Mouse (Mus musculus) heart, embryonic 11.5 days (tissue): ENCODE measurements at regions not wholly inside any gene's neighbourhood (a gene's known extent, or its start where the extent isn't known, plus 50 kb on each side); places are given as distances from the start of the nearest gene placed in this dataset.

ENCODE experiments used
- ATAC-seq: fragments of 200-750 bp; cut with Nextera tagmentation; replicated peaks from 2 replicates; pipeline ENCODE4 v1.8.0; 2017; ENCODE audit warnings: moderate library complexity; ENCODE audit not compliant: insufficient number of reproducible peaks, low FRiP score, low TSS enrichment
- H3K27ac ChIP-seq: fragments of 300-500 bp; sonication (generic); 2 replicates; pipeline ENCODE4 v1.5.1; 2014; ENCODE audit warnings: mild to moderate bottlenecking, low read depth, low read length
- H3K27me3 ChIP-seq: fragments of 300-500 bp; sonication (generic); 2 replicates; pipeline ENCODE4 v1.6.1; 2014; ENCODE audit warnings: mild to moderate bottlenecking, low read length, mixed read lengths; ENCODE audit not compliant: control insufficient read depth, insufficient read depth
- H3K36me3 ChIP-seq: fragments of 300-500 bp; sonication (generic); 2 replicates; pipeline ENCODE4 v1.6.1; 2014; ENCODE audit warnings: mild to moderate bottlenecking, low read length, moderate library complexity, mixed read lengths; ENCODE audit not compliant: control insufficient read depth, insufficient read depth
- H3K4me1 ChIP-seq: fragments of 300-500 bp; sonication (generic); 2 replicates; pipeline ENCODE4 v1.6.1; 2014; ENCODE audit warnings: low read length; ENCODE audit not compliant: control insufficient read depth, insufficient read depth
- H3K4me2 ChIP-seq: fragments of 300-500 bp; sonication (generic); 2 replicates; pipeline ENCODE4 v1.6.1; 2014; ENCODE audit warnings: mild to moderate bottlenecking, moderate library complexity
- H3K4me3 ChIP-seq: fragments of 300-500 bp; sonication (generic); 2 replicates; pipeline ENCODE4 v1.5.1; 2014; ENCODE audit warnings: low read depth, low read length
- H3K9ac ChIP-seq: fragments of 300-500 bp; sonication (generic); 2 replicates; pipeline ENCODE4 v1.6.1; 2014; ENCODE audit warnings: mild to moderate bottlenecking, low read depth, low read length, moderate library complexity
- H3K9me3 ChIP-seq: fragments of 300-500 bp; sonication (generic); replicated peaks from 2 replicates; pipeline ENCODE4 v1.6.1; 2016; ENCODE audit warnings: low read length; ENCODE audit not compliant: control insufficient read depth
- WGBS: fragments of 180-500 bp; shearing (Covaris S2); extraction: QIAGEN DNeasy Blood & Tissue Kit; methylation state at CpG from one replicate; pipeline ENCODE4 v1.1.7; 2014; ENCODE audit not compliant: insufficient replicate concordance; 5-methylcytosine and 5-hydroxymethylcytosine counted together

- Histone ChIP-seq H3K4me3 (no peak overlapping the region), H3K36me3 (no peaks in the 10 kb centered on the region), H3K4me1 (no peaks in the 10 kb centered on the region), H3K4me2 (no peak overlapping the region), H3K27me3 (no peaks in the 10 kb centered on the region), H3K9ac (no peak overlapping the region), H3K9me3 (no peaks in the 10 kb centered on the region), H3K27ac (no peak overlapping the region)
- 51% methylated on average over 2 of the region's 2 CpGs for WGBS
- no peak for ATAC-seq
These were observed 1242.6 kb upstream of the Lrrc6 start for GRCm38 (mm10) chr15:67743332-67743731.

- Histone ChIP-seq H3K9me3 (no peaks in the 10 kb centered on the region), H3K36me3 (no peaks in the 10 kb centered on the region), H3K27ac (no peak overlapping the region), H3K4me1 (no peaks in the 10 kb centered on the region), H3K4me2 (no peak overlapping the region), H3K27me3 (no peaks in the 10 kb centered on the region), H3K9ac (no peak overlapping the region), H3K4me3 (no peak overlapping the region)
- ATAC-seq = no peak
- WGBS = 62% methylated on average over 1 of the region's 1 CpGs
These were observed 1232.3 kb upstream of the Lrrc6 start for GRCm38 (mm10) chr15:67732988-67733387.

GRCm38 (mm10) chr15:67729492-67729891, 1228.8 kb upstream of the Lrrc6 start:
- ATAC-seq = no peak
- H3K4me2 ChIP-seq = no peak overlapping the region
- WGBS = 70% methylated on average over 8 of the region's 8 CpGs

GRCm38 (mm10) chr15:67725239-67725638, 1224.5 kb upstream of the Lrrc6 start:
- Histone ChIP-seq H3K4me2 (0 out of 2 replicates have a peak overlapping the region, but pooled peaks have one; percentile 14), H3K9ac (no peak overlapping the region), H3K9me3 (no peaks in the 10 kb centered on the region), H3K4me1 (no peaks in the 10 kb centered on the region; the same call in 1 of the 2 replicates), H3K27me3 (no peaks in the 10 kb centered on the region), H3K27ac (peak overlapping the region; percentile 25; the same call in 1 of the 2 replicates), H3K4me3 (no peak overlapping the region), H3K36me3 (no peaks in the 10 kb centered on the region)
- 26% methylated on average over 5 of the region's 5 CpGs for WGBS
- no peak; the same call in 1 of the 2 replicates for ATAC-seq

More at GRCm38 (mm10) chr15:67729492-67729891, 1228.8 kb upstream of the Lrrc6 start:
- H3K4me1 ChIP-seq = no peaks in the 10 kb centered on the region; the same call in 1 of the 2 replicates
- no peaks in the 10 kb centered on the region for H3K27me3 ChIP-seq
- H3K9ac ChIP-seq = no peak overlapping the region
- H3K27ac ChIP-seq = no peak overlapping the region
- H3K4me3 ChIP-seq = no peak overlapping the region
- H3K9me3 ChIP-seq = no peaks in the 10 kb centered on the region
- H3K36me3 ChIP-seq = no peaks in the 10 kb centered on the region

GRCm38 (mm10) chr15:67714203-67714602, 1213.5 kb upstream of the Lrrc6 start:
- WGBS = 75% methylated on average over 3 of the region's 3 CpGs
- H3K4me1 ChIP-seq = no peaks in the 10 kb centered on the region

GRCm38 (mm10) chr15:67686140-67686539, 1185.4 kb upstream of the Lrrc6 start:
- Histone ChIP-seq H3K9me3 (no peaks in the 10 kb centered on the region), H3K4me2 (no peak overlapping the region), H3K27me3 (no peaks in the 10 kb centered on the region), H3K4me1 (no peaks in the 10 kb centered on the region), H3K9ac (no peak overlapping the region), H3K4me3 (no peak overlapping the region), H3K36me3 (no peaks in the 10 kb centered on the region), H3K27ac (no peak overlapping the region)
- 54% methylated on average over 1 of the region's 1 CpGs for WGBS
- ATAC-seq = no peak

More at GRCm38 (mm10) chr15:67714203-67714602, 1213.5 kb upstream of the Lrrc6 start:
- H3K4me2 ChIP-seq = no peak overlapping the region
- no peak overlapping the region for H3K9ac ChIP-seq
- H3K36me3 ChIP-seq = no peaks in the 10 kb centered on the region
- no peaks in the 10 kb centered on the region for H3K9me3 ChIP-seq
- no peaks in the 10 kb centered on the region for H3K27me3 ChIP-seq
- no peak overlapping the region for H3K4me3 ChIP-seq
- H3K27ac ChIP-seq = no peak overlapping the region
- no peak for ATAC-seq

- H3K27ac ChIP-seq = no peak overlapping the region
- no peak overlapping the region for H3K4me3 ChIP-seq
- no peaks in the 10 kb centered on the region for H3K9me3 ChIP-seq
- H3K4me1 ChIP-seq = no peaks in the 10 kb centered on the region
- H3K9ac ChIP-seq = no peak overlapping the region
- ATAC-seq = no peak
- H3K36me3 ChIP-seq = no peaks in the 10 kb centered on the region
- H3K27me3 ChIP-seq = no peaks in the 10 kb centered on the region
- WGBS = 90% methylated on average over 2 of the region's 2 CpGs
- no peak overlapping the region for H3K4me2 ChIP-seq
These were observed 1172.6 kb upstream of the Lrrc6 start for GRCm38 (mm10) chr15:67673276-67673675.

GRCm38 (mm10) chr15:67636155-67636554, 1135.4 kb upstream of the Lrrc6 start:
- Histone ChIP-seq H3K27ac (no peak overlapping the region), H3K9ac (no peak overlapping the region), H3K4me2 (no peak overlapping the region), H3K36me3 (no peaks in the 10 kb centered on the region), H3K4me1 (no peaks in the 10 kb centered on the region), H3K9me3 (no peaks in the 10 kb centered on the region), H3K27me3 (no peaks in the 10 kb centered on the region), H3K4me3 (no peak overlapping the region)
- 34% methylated on average over 1 of the region's 1 CpGs for WGBS
- ATAC-seq = no peak

- Histone ChIP-seq H3K4me3 (no peak overlapping the region), H3K36me3 (no peaks in the 10 kb centered on the region), H3K9me3 (no peaks in the 10 kb centered on the region; the same call in 1 of the 2 replicates), H3K27me3 (no peaks in the 10 kb centered on the region), H3K4me1 (no peaks in the 10 kb centered on the region), H3K4me2 (no peak overlapping the region), H3K27ac (no peak overlapping the region), H3K9ac (no peak overlapping the region)
- ATAC-seq = no peak
- WGBS = 81% methylated on average over 3 of the region's 3 CpGs
These were observed 1126.1 kb upstream of the Lrrc6 start for GRCm38 (mm10) chr15:67626704-67627287.
